Mouse (Mus musculus): Measurements from ENCODE around the gene Nf1.
A peak's percentile ranks its signal among the peaks of the same experiment; 100 is the strongest.

Nf1 gene

DNA sequence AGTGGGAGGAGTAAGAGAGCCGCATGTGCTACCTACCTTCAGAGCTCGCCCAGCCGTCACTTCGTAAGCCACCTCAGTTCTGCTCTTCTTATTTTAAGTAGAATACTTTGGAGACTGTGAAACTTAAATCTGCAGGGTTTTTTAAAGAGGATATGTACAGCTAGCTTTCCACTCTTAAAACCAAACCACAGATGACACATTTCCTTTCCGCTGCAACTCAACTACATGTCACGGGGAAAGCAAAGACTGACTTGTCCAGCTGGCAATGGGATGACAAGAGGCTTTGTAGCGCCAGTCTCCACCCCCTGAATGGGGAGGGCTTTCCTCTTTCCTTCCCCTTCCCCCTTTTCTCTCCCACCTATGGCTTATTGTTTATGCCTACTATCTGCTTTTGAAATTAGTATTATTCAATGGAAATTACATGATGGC is 190.9 kb downstream of the Nf1 start, which contains the start of the genes Evi2 and Evi2a:
TSS of gene Evi2 (minus strand) at position 257 of the 429 bp plus-strand sequence.
TSS of gene Evi2a (minus strand) at position 277 of the 429 bp plus-strand sequence.
- DNase-seq, result peak; percentile 38

DNA sequence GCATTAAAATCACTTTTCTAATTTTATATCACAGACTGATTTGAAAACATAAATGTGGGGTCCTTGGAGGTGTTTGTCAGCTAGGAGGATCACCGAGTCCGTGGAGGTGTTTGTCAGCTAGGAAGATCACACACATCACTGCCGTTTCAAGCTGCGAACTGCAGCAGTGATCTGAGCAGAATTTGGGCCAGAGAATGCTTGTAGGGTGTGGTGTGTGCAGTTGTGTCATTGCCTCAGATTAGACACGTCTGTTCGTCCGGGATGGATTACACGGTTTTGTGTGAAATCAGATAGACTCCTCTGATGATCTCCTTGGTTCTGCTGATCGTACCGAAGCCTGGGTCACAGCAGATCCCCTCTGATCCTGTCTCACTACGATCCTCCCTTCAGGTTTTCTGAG is 191.3 kb downstream of the Nf1 start:
- no peak for DNase-seq

DNA sequence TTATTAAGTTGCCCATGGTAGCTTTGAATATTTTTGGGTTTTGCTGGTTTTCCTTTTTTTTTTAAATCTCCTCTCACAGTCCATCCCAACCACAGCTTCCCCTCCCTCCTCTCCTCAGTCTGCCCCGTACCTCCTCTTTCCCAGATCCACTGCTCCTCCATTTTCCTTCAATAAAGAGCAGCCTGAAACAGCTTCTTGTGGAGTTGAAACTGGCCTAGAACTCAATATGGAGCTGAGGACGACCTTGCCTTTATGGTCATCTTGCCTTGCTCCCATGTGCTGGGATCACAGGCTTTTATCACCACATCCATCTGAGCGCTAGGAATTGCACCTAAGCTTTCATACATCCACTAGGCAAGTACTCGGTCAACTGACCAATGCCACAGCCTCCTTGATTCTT is 192.0 kb downstream of the Nf1 start:
- no peak for DNase-seq

DNA sequence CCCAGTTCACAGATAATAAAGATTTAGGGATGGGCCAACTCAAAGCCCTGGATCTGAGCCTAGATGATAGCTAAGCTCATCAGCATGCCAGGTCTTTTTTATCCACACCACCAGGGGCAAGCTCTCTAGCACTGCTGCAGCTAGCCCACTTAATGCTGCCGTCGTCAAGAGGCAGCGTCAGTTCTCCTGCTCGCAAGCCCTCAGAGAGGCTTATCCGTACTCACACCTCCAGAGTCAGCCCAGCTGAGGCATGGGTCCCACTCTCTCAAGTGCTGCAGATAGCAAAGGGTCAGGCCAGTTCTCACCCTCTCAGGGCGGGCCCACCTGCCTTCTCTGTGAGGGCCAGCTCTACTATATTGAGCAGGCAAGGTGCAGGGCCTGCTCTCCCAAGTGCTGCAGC is 193.8 kb downstream of the Nf1 start:
- no peak for DNase-seq

DNA sequence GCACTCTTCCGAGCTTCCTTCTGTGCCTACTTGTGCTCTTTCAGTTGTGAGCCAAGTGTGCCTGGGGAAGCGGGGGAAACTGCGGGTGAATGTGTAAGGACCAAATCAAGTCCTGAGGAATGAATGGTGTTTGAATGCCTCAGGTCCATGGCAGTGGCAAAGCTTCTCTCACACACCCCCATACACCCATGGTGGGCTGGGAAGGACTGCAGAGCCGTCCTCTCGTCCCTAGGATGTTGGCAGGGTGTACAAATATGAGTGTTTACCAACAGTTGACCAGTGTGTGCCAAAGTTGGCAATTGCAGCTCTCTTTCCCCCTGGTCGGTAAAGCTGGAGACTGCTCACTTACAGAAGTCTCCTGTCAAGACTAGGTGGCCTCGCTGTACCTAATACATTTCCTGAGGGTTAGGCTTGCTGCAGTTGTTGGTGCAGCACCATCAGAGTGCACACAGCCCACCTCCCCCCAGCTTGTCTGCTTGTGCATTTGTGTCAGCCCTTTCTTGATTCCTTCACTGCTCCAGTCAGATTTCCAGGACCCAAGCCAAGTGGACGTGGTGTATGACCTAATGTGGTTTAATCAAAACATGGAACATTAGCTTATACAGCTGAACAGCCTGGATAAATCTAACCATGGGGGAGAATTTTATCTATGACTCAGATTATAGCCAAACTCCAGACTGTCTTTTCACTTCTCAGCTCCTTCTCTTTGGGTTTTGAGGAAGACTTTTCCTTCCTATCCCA is 194.6 kb downstream of the Nf1 start:
- no peak for DNase-seq

DNA sequence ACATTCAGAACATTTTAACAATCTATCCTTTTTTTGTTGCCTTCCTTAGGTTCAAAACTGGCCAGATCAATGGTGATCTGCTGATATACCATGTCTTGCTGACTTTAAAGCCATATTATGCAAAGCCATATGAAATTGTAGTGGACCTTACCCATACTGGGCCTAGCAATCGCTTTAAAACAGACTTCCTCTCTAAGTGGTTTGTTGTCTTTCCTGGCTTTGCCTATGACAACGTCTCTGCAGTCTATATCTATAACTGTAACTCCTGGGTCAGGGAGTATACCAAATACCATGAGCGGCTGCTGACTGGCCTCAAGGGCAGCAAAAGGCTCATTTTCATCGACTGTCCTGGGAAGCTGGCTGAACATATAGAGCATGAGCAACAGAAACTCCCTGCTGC is 196.1 kb downstream of the Nf1 start:
- no peak for DNase-seq

DNA sequence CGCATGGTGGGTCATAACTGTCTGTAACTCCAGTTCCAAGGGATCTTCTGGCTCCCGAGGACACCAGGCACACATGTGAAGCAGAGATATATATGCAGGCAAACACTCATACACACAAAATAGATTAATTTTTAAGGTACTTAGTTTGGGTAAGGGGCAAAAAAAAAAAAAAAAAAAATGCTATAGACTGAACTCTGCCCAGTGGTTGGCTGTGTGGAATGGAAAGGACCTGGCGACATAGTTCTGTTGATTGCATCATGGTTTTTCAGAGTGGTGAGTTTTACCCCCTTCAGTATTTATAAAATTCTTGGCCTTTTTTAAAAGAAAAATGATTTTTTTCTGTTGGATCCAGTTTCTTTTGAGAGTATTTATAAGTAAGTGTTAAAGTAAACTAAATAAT is 196.8 kb downstream of the Nf1 start:
- DNase-seq, result no peak

DNA sequence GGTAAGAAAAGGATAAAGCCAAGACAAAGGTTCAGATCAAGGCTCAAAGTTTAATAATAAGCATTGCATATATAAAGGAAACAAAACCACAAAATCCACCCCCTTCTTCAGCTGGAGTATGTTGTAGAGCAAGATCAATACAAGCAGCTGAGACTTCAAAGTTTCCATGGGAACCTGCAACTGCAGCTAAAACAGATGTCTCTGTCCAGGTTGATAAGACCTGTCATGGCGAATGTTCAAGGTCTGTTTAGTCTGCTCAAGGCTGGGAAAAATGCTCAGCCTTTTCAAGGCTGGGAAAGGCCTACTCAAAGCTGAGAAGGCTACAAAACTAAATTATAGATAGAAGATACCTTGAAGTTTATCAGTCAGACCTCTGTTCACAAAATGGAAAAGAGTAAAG is 213.1 kb downstream of the Nf1 start:
- peak; percentile 15 for DNase-seq

DNA sequence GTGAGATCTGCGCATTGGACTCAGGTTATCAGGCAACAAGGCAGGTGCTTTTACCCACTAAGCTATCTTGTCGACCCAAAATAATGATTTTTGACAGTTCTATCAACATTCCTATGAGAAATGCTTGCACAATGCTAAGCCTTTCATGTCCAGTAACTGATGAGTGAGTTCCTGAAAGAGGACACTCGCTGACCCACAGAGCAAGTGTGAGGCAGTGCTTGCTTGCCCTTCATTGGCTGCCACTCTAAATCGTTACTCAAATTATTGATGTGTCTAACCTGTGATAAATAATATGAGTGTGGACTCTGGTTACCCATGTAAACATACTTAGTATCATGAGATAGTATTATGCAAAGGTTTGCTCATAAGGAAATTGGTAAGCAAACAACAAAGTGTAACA is 221.0 kb downstream of the Nf1 start:
- DNase-seq, result no peak

DNA sequence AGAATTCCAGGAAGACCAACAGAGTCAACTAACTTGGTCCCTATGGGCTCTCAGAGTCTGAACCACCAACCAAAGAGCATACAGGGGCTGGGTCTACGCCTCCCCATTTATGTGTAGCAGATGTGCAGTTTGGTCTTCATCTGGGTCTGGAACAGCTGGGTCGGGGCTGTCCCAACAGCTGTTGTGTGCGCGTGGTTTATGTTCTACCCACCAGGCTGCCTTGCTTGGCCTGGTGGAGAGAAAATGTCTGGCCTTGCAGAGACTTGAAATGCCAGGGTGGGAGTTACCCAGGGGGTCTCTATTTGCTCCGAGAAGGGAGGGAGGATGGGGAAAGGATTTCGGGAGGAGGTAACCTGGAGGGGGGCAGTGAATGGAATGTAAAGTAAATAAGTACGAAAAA is 224.0 kb downstream of the Nf1 start:
- DNase-seq, result no peak

DNA sequence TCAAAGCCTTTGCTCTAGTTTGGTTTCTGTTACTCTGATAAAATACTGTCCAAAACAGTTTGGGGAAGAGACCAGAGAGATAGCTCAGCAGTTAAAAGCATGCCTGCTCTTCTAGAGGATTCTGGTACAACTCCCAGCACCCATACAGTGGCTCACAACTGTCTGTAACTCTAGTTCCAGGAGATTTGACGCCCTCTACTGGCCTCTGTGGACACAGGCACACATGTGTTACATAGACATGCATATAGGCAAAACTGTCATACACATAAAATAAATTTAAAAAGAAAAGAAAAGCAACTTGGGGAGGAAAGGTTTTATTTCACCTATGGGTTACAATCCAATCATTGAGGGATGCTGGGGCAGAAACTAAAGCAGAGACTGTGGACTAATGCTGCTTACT is 227.5 kb downstream of the Nf1 start:
- DNase-seq, result no peak

DNA sequence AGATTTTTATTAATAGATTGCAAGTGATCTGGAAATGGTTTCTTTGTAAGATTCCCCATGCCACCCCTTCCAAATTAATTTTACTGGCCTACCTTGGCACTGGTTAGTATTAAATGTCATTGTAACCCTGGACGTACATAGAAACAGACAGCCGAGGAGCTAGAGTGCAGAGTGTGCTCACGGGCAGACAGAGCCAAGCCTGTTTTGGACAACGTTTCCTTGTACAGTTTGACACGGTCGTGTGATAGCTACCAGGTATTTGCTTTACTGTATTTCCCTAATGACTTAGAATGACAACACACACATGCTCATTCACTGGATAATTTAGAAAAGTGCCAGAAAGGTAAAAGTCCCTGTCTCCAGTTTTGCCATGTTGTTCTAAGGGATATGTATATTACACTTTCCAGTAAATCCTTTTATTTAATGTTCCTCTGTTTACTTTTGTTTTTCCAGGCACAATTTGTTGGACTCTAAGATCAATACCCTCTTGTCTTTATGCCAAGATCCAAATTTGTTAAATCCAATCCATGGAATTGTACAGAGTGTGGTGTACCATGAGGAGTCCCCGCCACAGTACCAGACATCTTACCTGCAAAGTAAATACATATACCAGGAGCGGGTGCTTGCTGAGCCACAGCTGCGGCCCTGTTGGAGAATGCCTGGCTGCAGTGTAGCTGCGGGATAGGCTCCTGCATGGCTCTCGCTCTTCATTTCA is 228.9 kb downstream of the Nf1 start:
- no peak for DNase-seq

DNA sequence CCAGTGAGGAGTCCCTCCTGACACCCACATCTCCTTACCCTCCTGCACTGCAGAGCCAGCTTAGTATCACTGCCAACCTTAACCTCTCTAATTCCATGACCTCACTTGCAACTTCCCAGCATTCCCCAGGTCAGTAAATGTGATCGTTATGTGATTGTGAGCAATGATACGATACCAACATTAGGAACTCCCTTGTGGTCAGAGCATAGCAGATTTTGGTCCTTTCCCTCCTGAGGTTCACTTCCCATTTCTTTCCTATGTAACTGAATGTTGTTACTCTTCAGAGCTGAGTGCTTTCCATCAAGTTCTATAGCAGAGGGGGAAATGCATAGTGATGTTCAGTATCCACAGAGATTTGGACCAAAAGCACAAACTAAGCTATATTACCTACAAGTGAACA is 230.8 kb downstream of the Nf1 start:
- no peak for DNase-seq

DNA sequence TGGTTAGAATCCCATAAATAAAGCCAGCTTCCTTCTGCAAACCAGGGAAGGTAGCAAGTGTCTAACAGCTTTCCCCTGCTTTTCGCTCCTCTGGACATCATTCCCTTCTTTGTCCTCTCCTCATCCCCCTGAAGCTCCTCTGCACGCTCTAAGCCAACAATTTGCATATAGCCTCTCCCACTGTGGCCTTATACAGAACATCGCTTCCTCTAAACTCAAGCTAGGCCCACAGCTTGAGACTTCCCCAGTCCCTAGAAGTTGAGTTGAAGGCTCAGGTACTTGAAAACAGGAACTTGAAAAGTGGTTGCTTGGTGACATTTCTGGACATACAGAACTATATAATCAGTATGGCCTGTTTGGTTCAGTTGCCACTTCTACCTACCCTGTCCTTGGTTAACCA is 234.3 kb downstream of the Nf1 start:
- no peak for DNase-seq

DNA sequence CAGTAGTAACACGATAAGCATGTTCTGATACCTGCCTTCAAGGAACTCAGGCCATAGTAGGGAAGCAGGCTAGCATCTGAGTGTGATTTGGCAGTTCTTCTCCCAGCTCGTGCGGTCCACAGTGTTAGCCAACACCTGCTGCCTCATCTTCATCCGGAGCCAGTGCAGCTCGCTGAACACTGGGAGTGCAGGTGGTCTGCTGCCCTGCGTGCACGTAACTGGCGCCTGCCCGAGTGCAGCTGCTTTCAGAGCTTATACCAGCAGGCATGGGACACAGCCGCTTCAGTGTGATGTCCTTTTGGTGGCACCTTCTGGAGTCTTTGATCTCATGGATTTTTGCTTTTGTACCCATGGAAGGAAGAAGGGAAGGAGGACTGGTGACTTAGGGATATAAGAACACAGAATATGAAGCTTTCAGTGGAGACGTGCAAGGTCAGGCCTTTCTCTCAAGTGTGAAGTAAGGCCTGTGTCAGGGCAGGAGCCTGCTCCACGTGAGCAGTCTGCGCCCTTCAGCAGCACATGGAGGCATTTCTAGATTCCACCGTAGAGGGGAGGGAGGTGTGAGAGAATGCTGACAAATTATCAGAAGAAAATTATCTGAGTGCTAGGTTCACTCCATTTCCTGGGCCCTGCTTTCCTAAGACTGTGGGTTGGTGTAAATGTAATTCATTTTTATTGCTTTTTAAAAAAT is 236.0 kb downstream of the Nf1 start:
- DNase-seq, result peak; percentile 51

DNA sequence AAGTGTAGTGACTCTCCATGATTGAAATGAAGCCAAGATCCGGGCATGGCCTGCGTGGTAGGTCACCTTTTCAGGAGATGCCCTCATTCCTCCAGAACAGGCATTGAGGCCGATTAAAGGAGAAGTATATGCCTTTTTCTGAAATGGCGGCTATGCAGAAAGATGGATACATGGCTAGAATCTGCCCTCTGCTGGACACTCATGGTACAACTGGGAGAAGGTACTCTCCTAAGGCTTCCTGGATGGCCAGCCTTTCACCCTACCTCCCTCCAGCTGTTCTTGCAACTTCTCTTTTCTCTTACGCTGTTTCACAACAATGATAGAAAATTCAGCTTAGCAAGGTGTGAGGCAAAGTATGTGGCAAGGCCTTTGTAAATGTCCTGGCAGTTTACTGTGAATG is 238.2 kb downstream of the Nf1 start:
- DNase-seq, result peak; percentile 87

DNA sequence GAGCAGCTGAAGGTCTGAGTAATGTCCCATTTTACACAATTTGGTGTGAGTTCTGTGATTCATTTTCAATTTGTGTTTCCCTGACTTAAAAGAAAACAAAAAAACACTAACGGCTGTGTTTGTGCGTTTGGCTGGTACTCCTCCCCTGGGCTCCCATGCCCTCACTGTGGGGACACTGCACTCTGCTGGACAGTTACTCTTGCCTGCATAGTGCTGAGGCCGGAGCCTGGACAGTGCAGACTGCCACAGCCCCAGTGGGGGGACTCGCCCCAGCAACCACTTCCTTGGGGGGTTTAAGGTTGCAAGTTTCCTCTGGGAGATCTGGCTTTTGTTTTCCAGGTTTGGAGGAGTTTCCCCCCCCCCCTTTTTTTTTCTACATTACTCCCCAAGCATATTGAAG is 241.2 kb downstream of the Nf1 start:
- DNase-seq, result no peak

DNA sequence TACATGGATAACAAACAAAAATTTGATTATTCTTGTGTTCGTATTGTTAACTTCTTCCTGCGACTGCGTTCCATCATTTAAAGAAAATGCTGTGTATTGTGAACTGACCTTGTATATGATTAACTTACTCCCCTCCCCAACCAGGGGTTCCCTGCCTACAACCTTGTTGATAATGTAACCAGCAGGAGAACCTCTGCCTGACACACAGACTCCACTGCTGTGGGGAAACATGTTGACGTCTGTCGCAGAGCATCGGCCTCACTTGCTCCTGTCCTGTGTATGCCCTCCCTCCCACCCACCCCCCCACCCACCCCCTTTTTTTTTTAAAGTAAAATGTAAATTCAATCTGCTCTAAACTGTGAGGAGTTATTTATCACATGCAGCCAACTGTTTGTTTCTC is 241.8 kb downstream of the Nf1 start:
- no peak for DNase-seq

DNA sequence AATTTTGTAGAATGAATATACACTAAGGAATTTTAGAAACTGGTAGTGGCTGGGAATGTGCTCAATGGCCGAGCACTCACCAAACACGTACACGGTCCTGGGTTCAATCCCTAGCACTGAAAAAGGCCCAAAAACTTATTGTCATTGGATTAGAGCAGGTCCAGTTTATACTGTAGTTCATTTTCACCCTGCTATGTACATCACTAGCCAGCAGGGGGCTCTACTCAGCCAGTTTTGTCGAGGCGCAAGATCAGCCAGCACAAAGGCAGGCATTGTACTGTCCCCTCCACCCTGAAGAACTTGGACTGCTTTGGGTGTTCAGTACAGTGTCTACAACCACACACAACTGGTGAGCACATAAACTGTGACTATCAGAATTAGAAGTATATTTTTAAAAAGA is 244.7 kb downstream of the Nf1 start:
- peak; percentile 73 for DNase-seq

DNA sequence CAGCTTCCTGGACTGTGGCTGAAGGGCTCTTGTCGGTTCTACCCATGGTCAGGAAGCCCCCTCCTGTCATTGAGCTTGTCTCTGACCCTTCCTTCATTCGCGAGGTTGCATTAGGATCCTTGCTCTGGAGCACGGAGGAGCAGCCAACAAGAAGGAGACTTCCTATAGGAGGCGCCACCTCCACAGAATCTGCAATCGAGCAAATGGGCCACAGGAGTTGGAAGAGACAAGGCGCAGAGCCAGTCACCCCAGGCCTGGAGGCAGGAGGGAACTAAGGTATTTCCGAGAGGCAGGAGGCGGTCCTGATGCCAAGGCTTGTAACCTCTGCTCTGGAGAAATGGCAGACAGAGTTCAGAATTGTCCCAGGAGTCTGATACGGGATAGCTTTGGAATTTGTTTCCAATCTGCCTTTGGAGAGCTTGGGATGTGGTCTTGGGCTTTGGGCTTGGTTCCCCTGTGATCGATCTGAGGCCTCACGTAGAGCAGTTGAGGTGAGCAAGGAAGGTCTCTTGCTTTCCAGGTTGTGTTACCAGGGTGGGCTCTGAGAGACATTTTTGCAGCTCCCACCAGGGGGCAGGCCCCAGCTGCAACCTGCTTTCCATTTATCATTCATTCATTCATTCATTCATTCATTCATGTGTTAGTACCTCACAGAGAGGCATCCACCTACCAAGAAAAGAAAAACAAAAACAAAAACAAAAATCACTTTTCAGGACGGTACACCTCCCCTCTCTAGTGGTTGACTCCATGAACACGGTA is 250.0 kb downstream of the Nf1 start:
- DNase-seq, result peak; percentile 73

DNA sequence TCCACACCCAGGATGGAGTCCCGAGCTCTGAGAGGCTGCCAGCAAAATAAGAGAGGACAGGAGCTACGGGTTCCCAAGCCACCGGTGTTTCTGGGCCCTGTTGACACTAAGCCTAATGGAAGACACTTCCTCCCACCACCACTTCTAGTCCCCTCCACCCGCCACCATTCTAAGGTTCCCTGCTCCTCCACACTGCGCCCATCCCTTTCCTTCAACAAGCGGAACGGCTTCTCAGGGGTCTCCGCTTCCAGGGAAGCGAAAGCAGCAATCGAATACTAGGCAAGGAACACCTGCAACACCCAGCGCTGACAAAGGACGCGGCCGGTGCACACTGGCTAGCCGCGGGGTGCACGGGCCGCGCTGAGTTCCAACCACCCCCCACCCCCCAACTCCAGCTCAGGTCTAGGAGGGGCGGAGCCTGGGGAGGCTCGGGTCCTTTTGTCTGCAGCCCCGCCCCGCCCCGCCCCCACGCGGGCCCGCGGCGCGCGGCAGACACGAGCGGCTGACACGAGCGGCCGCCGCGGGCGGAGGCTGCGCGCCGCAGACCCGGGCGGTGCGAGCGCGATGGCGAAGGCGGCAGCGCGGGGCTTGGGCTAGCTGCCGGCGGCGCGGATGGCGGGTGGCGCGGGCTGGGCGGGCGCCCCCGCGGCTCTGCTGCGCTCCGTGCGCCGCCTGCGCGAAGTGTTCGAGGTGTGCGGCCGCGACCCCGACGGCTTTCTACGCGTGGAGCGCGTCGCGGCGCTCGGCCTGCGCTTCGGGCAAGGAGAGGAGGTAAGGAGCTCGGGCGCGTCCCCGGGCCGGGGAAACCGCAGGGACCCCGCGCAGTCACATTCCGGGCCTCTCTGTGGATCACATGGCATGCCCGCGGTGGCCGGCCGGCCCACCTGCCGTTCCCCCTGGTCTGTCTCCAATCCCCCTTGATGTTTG is 251.4 kb downstream of the Nf1 start, which contains the start of gene Rab11fip4:
TSS of gene Rab11fip4 (plus strand) at position 549 of the 927 bp plus-strand sequence.
- peak; percentile 79 for DNase-seq

DNA sequence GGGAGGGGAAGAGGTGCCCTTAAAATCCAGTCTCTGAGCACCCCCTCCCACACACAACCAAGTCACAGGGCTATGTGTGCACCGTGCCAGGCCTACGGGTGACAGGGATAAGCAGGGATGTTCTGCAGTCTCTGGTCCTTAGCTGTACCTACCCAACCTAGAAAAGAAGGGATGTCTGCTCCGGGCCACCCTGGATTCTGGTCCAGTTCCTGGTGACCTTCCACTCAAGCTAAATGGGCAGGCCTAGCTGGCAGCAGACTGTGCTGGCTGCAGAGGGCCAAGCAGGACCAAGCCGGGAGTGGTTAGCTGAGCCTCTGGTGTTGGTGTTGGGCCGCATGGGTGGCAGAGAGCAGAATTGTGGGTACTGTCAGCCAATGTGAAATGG is 252.1 kb downstream of the Nf1 start:
- DNase-seq, result peak; percentile 14

All from thymus, postnatal 14 days (tissue).